Mouse (Mus musculus): Measurements from ENCODE around the gene Frmd4a. TPM values are rescaled to one million over a fixed set of nuclear protein-coding genes. Genes with fewer than 3 reads are reported as not detected.

Gene Frmd4a
- polyA plus RNA-seq, 1 experiment from 2014 or later, result 6.6 TPM

GRCm38 (mm10) chr2:4587685-4588409 is 570.3 kb downstream of the Frmd4a start:
- Histone ChIP-seq H3K4me1 (ENCODE audit: insufficient read depth) (peaks cover 4% of the 10 kb centered on the region), H3K9ac (replicated peaks) (no peak overlapping the region), H3K4me2 (ENCODE audit: low read depth, low read length) (no peak overlapping the region), H3K9me3 (ENCODE audit: low read length) (no peaks in the 10 kb centered on the region), H3K36me3 (replicated peaks; ENCODE audit: insufficient read depth, low read length) (peaks cover 77% of the 10 kb centered on the region), H3K27me3 (ENCODE audit: insufficient read depth, low read length) (no peaks in the 10 kb centered on the region), H3K27ac (ENCODE audit: low read depth) (no peak overlapping the region), H3K4me3 (ENCODE audit: low read depth, low read length) (no peak overlapping the region)
- ATAC-seq (no peak), DNase-seq (no peak)
- TF ChIP-seq EP300 (IDR thresholded peaks at IDR 0.05; ENCODE audit: low read depth), result no peak
- no peak for TF ChIP-seq CTCF (IDR thresholded peaks at IDR 0.05; ENCODE audit: low read depth)
- WGBS (ENCODE audit: insufficient replicate concordance), result 84% methylated on average over 13 of the region's 13 CpGs

DNA sequence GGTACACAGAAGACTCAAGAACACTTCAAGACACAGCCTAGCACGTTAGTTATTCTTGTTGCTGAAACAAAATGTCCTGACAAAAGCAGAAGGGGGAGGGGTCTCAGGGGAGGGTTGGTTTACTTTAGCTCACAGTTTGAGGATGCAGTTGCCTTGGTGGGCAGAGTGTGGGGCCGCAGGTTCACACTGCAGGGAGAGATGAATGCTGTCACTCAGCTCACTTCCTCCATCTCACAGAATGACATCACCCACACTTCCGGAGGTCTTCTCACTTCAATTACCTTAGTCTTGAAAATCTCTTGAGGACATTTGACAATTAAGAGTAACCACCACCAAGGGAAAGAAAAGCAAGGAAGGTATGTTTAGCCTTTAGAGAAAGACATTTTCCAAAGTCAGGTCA is 574.1 kb downstream of the Frmd4a start:
- no peak overlapping the region for H3K9ac ChIP-seq (replicated peaks)
- H3K4me2 ChIP-seq (ENCODE audit: low read depth, low read length), result no peak overlapping the region
- H3K9me3 ChIP-seq (ENCODE audit: low read length), result no peaks in the 10 kb centered on the region
- no peak for TF ChIP-seq CTCF (IDR thresholded peaks at IDR 0.05; ENCODE audit: low read depth)
- TF ChIP-seq EP300 (IDR thresholded peaks at IDR 0.05; ENCODE audit: low read depth), result no peak
- no peaks in the 10 kb centered on the region for H3K27me3 ChIP-seq (ENCODE audit: insufficient read depth, low read length)
- WGBS (ENCODE audit: insufficient replicate concordance), result 62% methylated on average over 3 of the region's 3 CpGs
- H3K4me1 ChIP-seq (ENCODE audit: insufficient read depth), result peaks cover 10% of the 10 kb centered on the region
- no peak overlapping the region for H3K27ac ChIP-seq (ENCODE audit: low read depth)
- no peak overlapping the region for H3K4me3 ChIP-seq (ENCODE audit: low read depth, low read length)
- H3K36me3 ChIP-seq (replicated peaks; ENCODE audit: insufficient read depth, low read length), result peaks cover 92% of the 10 kb centered on the region
- DNase-seq (no peak), ATAC-seq (no peak)

DNA sequence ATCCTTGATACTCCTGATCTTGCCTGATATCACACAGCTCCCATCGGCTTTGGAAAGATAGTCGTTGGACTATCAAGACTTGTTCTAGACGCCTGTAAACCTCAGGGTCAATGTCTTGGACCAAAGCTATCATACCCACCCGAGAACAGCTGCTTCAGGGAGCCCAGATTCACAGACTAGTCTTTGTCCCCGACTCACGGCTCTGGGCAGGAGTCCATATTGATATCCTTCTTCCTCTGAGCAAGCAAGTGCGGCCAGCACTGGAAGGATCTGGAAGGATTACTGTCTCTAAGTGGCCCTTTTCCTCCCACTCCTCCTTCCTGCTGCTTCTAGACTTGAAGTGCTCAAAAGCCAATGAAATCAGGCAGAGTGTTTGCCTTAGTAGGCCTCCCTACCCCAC is 575.1 kb downstream of the Frmd4a start:
- Histone ChIP-seq H3K4me2 (ENCODE audit: low read depth, low read length) (no peak overlapping the region), H3K9ac (replicated peaks) (no peak overlapping the region), H3K27me3 (ENCODE audit: insufficient read depth, low read length) (no peaks in the 10 kb centered on the region), H3K36me3 (replicated peaks; ENCODE audit: insufficient read depth, low read length) (peaks cover 92% of the 10 kb centered on the region), H3K27ac (ENCODE audit: low read depth) (peak overlapping the region; percentile 22; the same call in 1 of the 2 replicates), H3K4me3 (ENCODE audit: low read depth, low read length) (no peak overlapping the region), H3K4me1 (ENCODE audit: insufficient read depth) (peaks cover 10% of the 10 kb centered on the region), H3K9me3 (ENCODE audit: low read length) (no peaks in the 10 kb centered on the region)
- peak; percentile 6; the same call in 1 of the 2 replicates for ATAC-seq
- TF ChIP-seq EP300 (IDR thresholded peaks at IDR 0.05; ENCODE audit: low read depth) (no peak), CTCF (IDR thresholded peaks at IDR 0.05; ENCODE audit: low read depth) (no peak)
- no peak for DNase-seq
- WGBS (ENCODE audit: insufficient replicate concordance), result 83% methylated on average over 7 of the region's 7 CpGs

DNA sequence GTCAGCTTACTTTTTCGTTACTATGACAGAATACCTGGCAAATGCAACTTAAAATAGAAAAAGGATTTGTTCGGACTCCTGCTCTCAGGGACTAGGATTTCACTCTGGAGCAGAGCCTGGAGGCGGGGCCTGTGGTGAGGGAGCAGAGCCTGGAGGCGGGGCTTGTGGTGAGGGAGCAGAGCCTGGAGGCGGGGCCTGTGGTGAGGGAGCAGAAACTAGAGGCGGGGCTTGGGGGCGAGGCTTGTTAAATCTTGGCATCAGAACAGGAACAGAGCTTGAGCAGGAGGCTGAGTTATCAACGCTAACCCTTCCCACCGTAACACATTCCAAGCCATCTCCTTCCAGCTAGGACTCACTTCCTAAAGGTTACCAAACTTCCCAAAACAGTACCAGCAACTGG is 575.9 kb downstream of the Frmd4a start:
- Histone ChIP-seq H3K4me2 (ENCODE audit: low read depth, low read length) (no peak overlapping the region), H3K36me3 (replicated peaks; ENCODE audit: insufficient read depth, low read length) (peaks cover 91% of the 10 kb centered on the region), H3K4me3 (ENCODE audit: low read depth, low read length) (no peak overlapping the region), H3K27ac (ENCODE audit: low read depth) (no peak overlapping the region), H3K27me3 (ENCODE audit: insufficient read depth, low read length) (no peaks in the 10 kb centered on the region), H3K9me3 (ENCODE audit: low read length) (no peaks in the 10 kb centered on the region), H3K4me1 (ENCODE audit: insufficient read depth) (peaks cover 10% of the 10 kb centered on the region), H3K9ac (replicated peaks) (no peak overlapping the region)
- DNase-seq (peak; percentile 86), ATAC-seq (peak; percentile 88)
- WGBS (ENCODE audit: insufficient replicate concordance), result 22% methylated on average over 9 of the region's 9 CpGs
- no peak for TF ChIP-seq CTCF (IDR thresholded peaks at IDR 0.05; ENCODE audit: low read depth)
- no peak for TF ChIP-seq EP300 (IDR thresholded peaks at IDR 0.05; ENCODE audit: low read depth)

- H3K9me3 ChIP-seq (ENCODE audit: low read length), result no peaks in the 10 kb centered on the region
- H3K9ac ChIP-seq (replicated peaks), result no peak overlapping the region
- H3K4me2 ChIP-seq (ENCODE audit: low read depth, low read length), result no peak overlapping the region
- no peaks in the 10 kb centered on the region for H3K27me3 ChIP-seq (ENCODE audit: insufficient read depth, low read length)
- peaks cover 10% of the 10 kb centered on the region for H3K4me1 ChIP-seq (ENCODE audit: insufficient read depth)
- H3K36me3 ChIP-seq (replicated peaks; ENCODE audit: insufficient read depth, low read length), result peaks cover 87% of the 10 kb centered on the region
- ATAC-seq (no peak), DNase-seq (no peak)
- no peak overlapping the region for H3K4me3 ChIP-seq (ENCODE audit: low read depth, low read length)
- TF ChIP-seq CTCF (IDR thresholded peaks at IDR 0.05; ENCODE audit: low read depth) (no peak), EP300 (IDR thresholded peaks at IDR 0.05; ENCODE audit: low read depth) (no peak)
- 87% methylated on average over 3 of the region's 3 CpGs for WGBS (ENCODE audit: insufficient replicate concordance)
- no peak overlapping the region for H3K27ac ChIP-seq (ENCODE audit: low read depth)
Measured at GRCm38 (mm10) chr2:4593878-4594387, 576.4 kb downstream of the Frmd4a start.

GRCm38 (mm10) chr2:4596992-4597391 is 579.5 kb downstream of the Frmd4a start:
- no peak overlapping the region for H3K4me3 ChIP-seq (ENCODE audit: low read depth, low read length)
- no peak overlapping the region for H3K9ac ChIP-seq (replicated peaks)
- H3K9me3 ChIP-seq (ENCODE audit: low read length), result no peaks in the 10 kb centered on the region
- DNase-seq (no peak), ATAC-seq (no peak)
- peaks cover 10% of the 10 kb centered on the region for H3K4me1 ChIP-seq (ENCODE audit: insufficient read depth)
- H3K27ac ChIP-seq (ENCODE audit: low read depth), result no peak overlapping the region
- WGBS (ENCODE audit: insufficient replicate concordance), result 90% methylated on average over 7 of the region's 7 CpGs
- no peak overlapping the region for H3K4me2 ChIP-seq (ENCODE audit: low read depth, low read length)
- H3K36me3 ChIP-seq (replicated peaks; ENCODE audit: insufficient read depth, low read length), result peaks cover 77% of the 10 kb centered on the region
- no peaks in the 10 kb centered on the region for H3K27me3 ChIP-seq (ENCODE audit: insufficient read depth, low read length)
- TF ChIP-seq CTCF (IDR thresholded peaks at IDR 0.05; ENCODE audit: low read depth) (no peak), EP300 (IDR thresholded peaks at IDR 0.05; ENCODE audit: low read depth) (no peak)

All from liver, postnatal 0 days (tissue).